In genomic region chr11:88686061-88686460, GRCm38 (mm10) we compare ENCODE assay signal across 19 mouse cellular contexts. TPM values are rescaled to one million over a fixed set of nuclear protein-coding genes. Genes with fewer than 3 reads are reported as not detected.
DNase-seq lines count a peak whose midpoint lies in the region; ATAC-seq lines count a peak whose summit lies in the region.
"Had no signal": no experiment of that assay in that cellular context is flagged by ENCODE, and none has a peak within 500 bp of the region (broad histone marks: within the 10 kb centered on the region; RNA-seq: fewer than 3 reads in every experiment).

No protein-coding gene starts in this region.

- no peaks in the 10 kb centered on the region for H3K9me3 ChIP-seq in embryonic facial prominence, embryonic 13.5 days
- no peaks in the 10 kb centered on the region for H3K9me3 ChIP-seq in embryonic facial prominence, embryonic 10.5 days
- no peaks in the 10 kb centered on the region for H3K9me3 ChIP-seq in neural tube, embryonic 13.5 days
- H3K9me3 ChIP-seq: embryonic facial prominence, embryonic 12.5 days; midbrain, embryonic 13.5 days; neural tube, embryonic 12.5 days had no signal

- H3K4me2 ChIP-seq in embryonic facial prominence, embryonic 13.5 days = no peak overlapping the region
- no peak overlapping the region for H3K4me2 ChIP-seq in neural tube, embryonic 13.5 days
- H3K4me2 ChIP-seq: embryonic facial prominence, embryonic 12.5 days; liver, embryonic 11.5 days; midbrain, embryonic 13.5 days; neural tube, embryonic 12.5 days had no signal

- H3K4me1 ChIP-seq in embryonic facial prominence, embryonic 13.5 days = peaks cover 53% of the 10 kb centered on the region
- H3K4me1 ChIP-seq in embryonic facial prominence, embryonic 10.5 days = peaks cover 88% of the 10 kb centered on the region
- H3K4me1 ChIP-seq in neural tube, embryonic 13.5 days (replicated peaks) = peaks cover 96% of the 10 kb centered on the region

- no peaks in the 10 kb centered on the region for H3K27me3 ChIP-seq in embryonic facial prominence, embryonic 13.5 days
- H3K27me3 ChIP-seq in embryonic facial prominence, embryonic 10.5 days (replicated peaks; ENCODE audit: low read depth, poor library complexity, severe bottlenecking) = no peaks in the 10 kb centered on the region
- no peaks in the 10 kb centered on the region for H3K27me3 ChIP-seq in neural tube, embryonic 13.5 days
- H3K27me3 ChIP-seq: embryonic facial prominence, embryonic 12.5 days; midbrain, embryonic 13.5 days; neural tube, embryonic 12.5 days had no signal

- DNase-seq in embryonic facial prominence, embryonic 10.5 days (ENCODE audit: low spot score) = no peak
- DNase-seq in neural tube, embryonic 10.5 days (ENCODE audit: extremely low spot score, low spot score) = no peak
- DNase-seq in kidney, postnatal 25 days = peak; percentile 47 to 69
- no peak for DNase-seq in gastrocnemius, postnatal 4 days (ENCODE audit: low spot score in 2 of 2)
- no peak for DNase-seq in left cerebral cortex, adult 9 months (ENCODE audit: low spot score in 2 of 2)
- DNase-seq in heart, adult 18-20 months = no peak
- DNase-seq: adrenal gland, postnatal 14 days; cerebellum, postnatal 25 days; lung, postnatal 4 days; right cerebral cortex, adult 18-20 months had no signal

- WGBS in embryonic facial prominence, embryonic 13.5 days = 64% methylated on average over 7 of the region's 7 CpGs
- WGBS in embryonic facial prominence, embryonic 10.5 days = 81% methylated on average over 7 of the region's 7 CpGs
- WGBS in neural tube, embryonic 13.5 days = 35% methylated on average over 7 of the region's 7 CpGs

- H3K36me3 ChIP-seq in embryonic facial prominence, embryonic 13.5 days = peaks cover 12% of the 10 kb centered on the region
- H3K36me3 ChIP-seq in embryonic facial prominence, embryonic 10.5 days (replicated peaks) = peaks cover 85% of the 10 kb centered on the region
- peaks cover 15% of the 10 kb centered on the region for H3K36me3 ChIP-seq in neural tube, embryonic 13.5 days

- no peak for ATAC-seq in embryonic facial prominence, embryonic 13.5 days (ENCODE audit: insufficient number of reproducible peaks, insufficient read depth, low FRiP score, low TSS enrichment, low read depth)
- ATAC-seq in neural tube, embryonic 13.5 days (ENCODE audit: low read depth) = no peak
- ATAC-seq: forebrain, embryonic 16.5 days; intestine, embryonic 16.5 days; midbrain, embryonic 13.5 days had no signal

- no peak overlapping the region for H3K9ac ChIP-seq in embryonic facial prominence, embryonic 13.5 days
- peak overlapping the region; percentile 47 for H3K9ac ChIP-seq in neural tube, embryonic 13.5 days
- H3K9ac ChIP-seq: embryonic facial prominence, embryonic 12.5 days; midbrain, embryonic 13.5 days; neural tube, embryonic 12.5 days had no signal

- no peak overlapping the region for H3K4me3 ChIP-seq in embryonic facial prominence, embryonic 13.5 days
- no peak overlapping the region for H3K4me3 ChIP-seq in embryonic facial prominence, embryonic 10.5 days
- no peak overlapping the region for H3K4me3 ChIP-seq in neural tube, embryonic 13.5 days
- H3K4me3 ChIP-seq: embryonic facial prominence, embryonic 12.5 days; left cerebral cortex, adult 2 months; midbrain, embryonic 13.5 days; neural tube, embryonic 12.5 days had no signal

- H3K27ac ChIP-seq in embryonic facial prominence, embryonic 13.5 days = 0 out of 2 replicates have a peak overlapping the region, but pooled peaks have one; percentile 4
- H3K27ac ChIP-seq in embryonic facial prominence, embryonic 10.5 days (replicated peaks) = no peak overlapping the region
- peak overlapping the region; percentile 68 for H3K27ac ChIP-seq in neural tube, embryonic 13.5 days (replicated peaks)
- H3K27ac ChIP-seq: embryonic facial prominence, embryonic 12.5 days; left cerebral cortex, adult 2 months; midbrain, embryonic 13.5 days; neural tube, embryonic 12.5 days had no signal

RNA-seq across cellular contexts. Expression of gene Msi2, which starts 32.3 kb away (rescaled TPM):
- 18.7 and 19.0 TPM in 2 replicates for polyA plus RNA-seq in embryonic facial prominence, embryonic 13.5 days (2015; fragmentation: Nextera tagmentation; extraction: Ambion mirVana)
- polyA plus RNA-seq in embryonic facial prominence, embryonic 10.5 days (2016; fragmentation: Nextera tagmentation; extraction: Ambion mirVana) = 20.2 and 22.6 TPM in 2 replicates
- polyA plus RNA-seq in neural tube, embryonic 13.5 days (2015; fragmentation: Nextera tagmentation; extraction: Ambion mirVana) = 20.9 and 21.7 TPM in 2 replicates
- 100 to 1,000 TPM; 225 to 240 TPM for total RNA-seq in gastrocnemius, postnatal 4 days (2021)
- total RNA-seq in heart, adult 18-20 months (2021) = 100 to 1,000 TPM; 179 to 203 TPM

Comparison
In these comparisons a context has a peak if more than half of its experiments do, and no peak if none do; other contexts are left out.
1. DNase-seq: peak in kidney, postnatal 25 days (2 of 2); none in embryonic facial prominence, embryonic 10.5 days (single experiment), neural tube, embryonic 10.5 days (single experiment), gastrocnemius, postnatal 4 days (0 of 2), left cerebral cortex, adult 9 months (0 of 2) and heart, adult 18-20 months (0 of 2).